Mouse (Mus musculus) olfactory bulb, adult 2 months (tissue): ENCODE data around the gene Sprr2a3.
"Not testable (repeated sequence)": the region's sequence is repeated elsewhere in the genome, so short reads cannot be mapped to it uniquely, and the experiment has no call there.

ENCODE experiments used
- CTCF ChIP-seq: fragments of 200-500 bp; IDR thresholded peaks from 2 replicates; pipeline ENCODE4 v1.5.1; 2012; ENCODE audit warnings: low read depth, mild to moderate bottlenecking, low read length, moderate library complexity; ENCODE audit not compliant: insufficient read depth
- POLR2A ChIP-seq: fragments of 200-500 bp; IDR thresholded peaks from 2 replicates; pipeline ENCODE4 v1.6.1; 2012; ENCODE audit warnings: mild to moderate bottlenecking, low read depth, low read length, moderate library complexity; ENCODE audit not compliant: insufficient read depth

- TF ChIP-seq CTCF, POLR2A: not testable (repeated sequence)
Observed at GRCm38 (mm10) chr3:92238736-92239135, 46.5 kb upstream of the Sprr2a3 start.
